Comparison of ENCODE assay signal across 30 mouse cellular contexts in the genomic region with DNA sequence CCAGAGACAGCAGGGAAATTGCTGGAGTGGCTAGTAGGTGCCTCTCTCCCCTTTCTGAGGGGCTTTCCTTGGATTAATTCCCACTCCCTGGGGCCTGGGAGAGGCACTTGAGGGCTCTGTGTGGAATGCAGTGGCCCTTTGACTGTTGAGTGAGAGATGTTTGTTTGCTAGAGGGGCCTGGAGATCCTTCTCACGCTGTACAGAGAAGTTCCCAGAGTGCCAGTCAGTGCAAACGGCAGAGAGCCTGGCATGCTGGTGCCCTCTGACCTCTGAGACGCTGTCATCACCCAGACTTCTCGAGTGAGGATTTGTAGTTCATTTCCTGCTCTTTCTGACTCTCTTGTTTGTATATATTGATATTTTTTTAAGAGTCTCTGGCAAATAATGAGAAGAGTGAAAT. TPM values are rescaled to one million over a fixed set of nuclear protein-coding genes. Genes with fewer than 3 reads are reported as not detected.
DNase-seq lines count a peak whose midpoint lies in the region; ATAC-seq and TF ChIP-seq lines count a peak whose summit lies in the region.
"Had no signal": no experiment of that assay in that cellular context is flagged by ENCODE, and none has a peak within 500 bp of the region (broad histone marks: within the 10 kb centered on the region; RNA-seq: fewer than 3 reads in every experiment).

No protein-coding gene starts in this region.

- WGBS in heart, embryonic 16.5 days, result 16% methylated on average over 4 of the region's 4 CpGs

- H3K36me3 ChIP-seq in heart, embryonic 16.5 days (ENCODE audit: control insufficient read depth, insufficient read depth), result no peaks in the 10 kb centered on the region
- H3K36me3 ChIP-seq: forebrain, embryonic 10.5 days; stomach, embryonic 15.5 days had no signal

- peak overlapping the region; percentile 20; the same call in 1 of the 2 replicates for H3K27ac ChIP-seq in gastrocnemius, adult 2 months
- peak overlapping the region; percentile 15; the same call in 1 of the 2 replicates for H3K27ac ChIP-seq in heart, embryonic 16.5 days (ENCODE audit: low read length)
- H3K27ac ChIP-seq: forebrain, embryonic 10.5 days; stomach, embryonic 15.5 days had no signal

- intact Hi-C loops in gastrocnemius, adult 2 months (cut with DNase I), result loop anchor here (10.0 kb wide), 1 partner anchor 259 kb away; a partner anchor contains a TSS

- H3K4me3 ChIP-seq in gastrocnemius, adult 2 months, result no peak overlapping the region
- H3K4me3 ChIP-seq in heart, embryonic 16.5 days (ENCODE audit: low read length), result no peak overlapping the region
- H3K4me3 ChIP-seq: forebrain, embryonic 10.5 days; megakaryocyte, embryonic 14.5 days; stomach, embryonic 15.5 days had no signal

- H3K9ac ChIP-seq in heart, embryonic 16.5 days (ENCODE audit: low read length), result no peak overlapping the region
- H3K9ac ChIP-seq: stomach, embryonic 15.5 days had no signal

- TF ChIP-seq CTCF in gastrocnemius, adult 2 months (IDR thresholded peaks at IDR 0.05), result no peak

- H3K4me1 ChIP-seq in heart, embryonic 16.5 days (ENCODE audit: control insufficient read depth, insufficient read depth, low read length), result peaks cover 12% of the 10 kb centered on the region

- no peaks in the 10 kb centered on the region for H3K9me3 ChIP-seq in heart, embryonic 16.5 days (replicated peaks; ENCODE audit: control insufficient read depth, low read length)
- H3K9me3 ChIP-seq: forebrain, embryonic 10.5 days; megakaryocyte, embryonic 14.5 days; stomach, embryonic 15.5 days had no signal

- no peak overlapping the region for H3K4me2 ChIP-seq in heart, embryonic 16.5 days (ENCODE audit: low read depth, low read length)
- H3K4me2 ChIP-seq: stomach, embryonic 15.5 days had no signal

- ATAC-seq in heart, embryonic 16.5 days (replicated peaks; ENCODE audit: extremely low read depth, insufficient read depth, low FRiP score), result no peak
- ATAC-seq: hindbrain, embryonic 16.5 days; intestine, postnatal 0 days had no signal

- H3K27me3 ChIP-seq in heart, embryonic 16.5 days (ENCODE audit: control insufficient read depth, insufficient read depth, low read length), result no peaks in the 10 kb centered on the region
- H3K27me3 ChIP-seq: stomach, embryonic 15.5 days had no signal

- DNase-seq in gastrocnemius, adult 2 months, result no peak
- DNase-seq in gastrocnemius, postnatal 25 days, result no peak
- no peak for DNase-seq in heart, adult 8-10 months (ENCODE audit: low spot score)
- DNase-seq in embryo, embryonic 9.5 days (ENCODE audit: extremely low spot score), result peak; percentile 20
- peak; percentile 25 for DNase-seq in lung, postnatal 25 days (ENCODE audit: low spot score)
- DNase-seq in right cerebral cortex, adult 2 months (ENCODE audit: low spot score in 2 of 2), result no peak
- DNase-seq in spleen, postnatal 10 days (ENCODE audit: low spot score in 2 of 2), result no peak
- DNase-seq: adrenal gland, postnatal 14 days; cerebellum, adult 9-11 months; heart, adult 11 months; kidney, postnatal 10 days; liver; right cerebral cortex, postnatal 25 days; thymus, adult 18-20 months had no signal

RNA-seq across cellular contexts. Expression of a gene that starts 14.1 kb away (rescaled TPM):
- total RNA-seq in gastrocnemius, adult 2 months (2021), result not detected
- not detected for total RNA-seq in gastrocnemius, postnatal 25 days (2021)
- 0.11 and 0.39 TPM in 2 replicates for polyA plus RNA-seq in heart, embryonic 16.5 days (2015; fragmentation: Nextera tagmentation; extraction: Ambion mirVana)
- total RNA-seq in heart, adult 8-10 months (2022), result 1 to 10 TPM in 3 of 4 experiments, under 1 TPM in 1; 0.90 to 3.8 (median 2.7) TPM
- total RNA-seq: adrenal gland, postnatal 14 days; gastrocnemius, adult 8-10 months; layer of hippocampus, adult 8-10 months; left cerebral cortex, adult 18-20 months; left cerebral cortex, postnatal 36 days; midbrain, postnatal 0 days; neutrophil, adult 5-6 weeks had no signal
- polyA plus RNA-seq: brain, embryonic 14.5 days; forebrain, embryonic 10.5 days; hindbrain, embryonic 16.5 days; intestine, postnatal 0 days; liver, embryonic 16.5 days; midbrain, postnatal 0 days; spleen, adult 2 months; stomach, embryonic 15.5 days; urinary bladder, adult 2 months had no signal

RNA-seq across cellular contexts. Expression of a gene that starts 39.9 kb away (rescaled TPM):
- total RNA-seq in gastrocnemius, adult 2 months (2021), result under 1 TPM; 0.50 to 0.99 TPM
- total RNA-seq in gastrocnemius, postnatal 25 days (2021), result 1 to 10 TPM in 1 of 2 experiments, under 1 TPM in 1; 0.61 to 1.2 TPM
- 2.8 and 2.9 TPM in 2 replicates for polyA plus RNA-seq in heart, embryonic 16.5 days (2015; fragmentation: Nextera tagmentation; extraction: Ambion mirVana)
- total RNA-seq in heart, adult 8-10 months (2022), result 1 to 10 TPM in 3 of 4 experiments, under 1 TPM in 1; 0.55 to 1.7 (median 1.5) TPM

RNA-seq across cellular contexts. Expression of a gene that starts 52.5 kb away (rescaled TPM):
- 10 to 100 TPM; 40.3 to 44.8 TPM for total RNA-seq in gastrocnemius, adult 2 months (2021)
- total RNA-seq in gastrocnemius, postnatal 25 days (2021), result 10 to 100 TPM; 32.7 to 33.7 TPM
- 47.9 and 49.8 TPM in 2 replicates for polyA plus RNA-seq in heart, embryonic 16.5 days (2015; fragmentation: Nextera tagmentation; extraction: Ambion mirVana)
- 100 to 1,000 TPM; 101 to 127 (median 122) TPM for total RNA-seq in heart, adult 8-10 months (2022)

Comparison
In these comparisons a context has a peak if more than half of its experiments do, and no peak if none do; other contexts are left out.
1. DNase-seq: peak in embryo, embryonic 9.5 days (single experiment) and lung, postnatal 25 days (single experiment); none in gastrocnemius, adult 2 months (single experiment), gastrocnemius, postnatal 25 days (single experiment), heart, adult 8-10 months (single experiment), right cerebral cortex, adult 2 months (0 of 2) and spleen, postnatal 10 days (0 of 2).